Mouse (Mus musculus) midbrain, postnatal 0 days (tissue): ENCODE measurements at regions not wholly inside any gene's neighbourhood (a gene's known extent, or its start where the extent isn't known, plus 50 kb on each side); places are given as distances from the start of the nearest gene placed in this dataset.

Experiments
- ATAC-seq: fragments of 200-750 bp; cut with Nextera tagmentation; 2 replicates; pipeline ENCODE4 v1.8.0; 2017; ENCODE audit warnings: moderate number of reproducible peaks, mild to moderate bottlenecking, moderate TSS enrichment, moderate library complexity; ENCODE audit not compliant: low FRiP score
- DNase-seq: peaks from one replicate; pipeline ENCODE4 v3.0.0-alpha.2; 2015; ENCODE audit warnings: low spot score
- H3K27ac ChIP-seq: fragments of 300-500 bp; sonication (generic); 2 replicates; pipeline ENCODE4 v1.5.1; 2014; ENCODE audit warnings: low read depth, mild to moderate bottlenecking, low read length, mixed read lengths
- H3K27me3 ChIP-seq: fragments of 300-500 bp; sonication (generic); 2 replicates; pipeline ENCODE4 v1.6.1; 2014; ENCODE audit warnings: low read length, control low read depth, mixed read lengths; ENCODE audit not compliant: insufficient read depth
- H3K36me3 ChIP-seq: fragments of 300-500 bp; sonication (generic); 2 replicates; pipeline ENCODE4 v1.6.1; 2014; ENCODE audit warnings: low read length, control low read depth, mixed read lengths; ENCODE audit not compliant: insufficient read depth
- H3K4me1 ChIP-seq: fragments of 300-500 bp; sonication (generic); 2 replicates; pipeline ENCODE4 v1.6.1; 2014; ENCODE audit warnings: mild to moderate bottlenecking, control low read depth, antibody characterized with exemption, low read length, mixed read lengths; ENCODE audit not compliant: insufficient read depth
- H3K4me2 ChIP-seq: fragments of 300-500 bp; sonication (generic); 2 replicates; pipeline ENCODE4 v1.6.1; 2014; ENCODE audit warnings: low read depth, mild to moderate bottlenecking, low read length, mixed read lengths; ENCODE audit not compliant: poor library complexity, severe bottlenecking
- H3K4me3 ChIP-seq: fragments of 300-500 bp; sonication (generic); 2 replicates; pipeline ENCODE4 v1.5.1; 2014; ENCODE audit warnings: low read depth, mild to moderate bottlenecking, low read length, moderate library complexity
- H3K9ac ChIP-seq: fragments of 300-500 bp; sonication (generic); replicated peaks from 2 replicates; pipeline ENCODE4 v1.6.1; 2014; ENCODE audit warnings: mild to moderate bottlenecking, low read length, moderate library complexity, mixed read lengths; ENCODE audit not compliant: poor library complexity, severe bottlenecking
- H3K9me3 ChIP-seq: fragments of 300-500 bp; sonication (generic); 2 replicates; pipeline ENCODE4 v1.6.1; 2016; ENCODE audit warnings: low read length, control low read depth
- CTCF ChIP-seq: IDR thresholded peaks from 2 replicates; pipeline ENCODE4 v1.5.1; 2016; ENCODE audit warnings: antibody characterized with exemption, mild to moderate bottlenecking
- WGBS: fragments of 180-500 bp; shearing (Covaris S2); extraction: QIAGEN DNeasy Blood & Tissue Kit; methylation state at CpG from one replicate; pipeline ENCODE4 v1.1.7; 2014; 5-methylcytosine and 5-hydroxymethylcytosine counted together

DNA sequence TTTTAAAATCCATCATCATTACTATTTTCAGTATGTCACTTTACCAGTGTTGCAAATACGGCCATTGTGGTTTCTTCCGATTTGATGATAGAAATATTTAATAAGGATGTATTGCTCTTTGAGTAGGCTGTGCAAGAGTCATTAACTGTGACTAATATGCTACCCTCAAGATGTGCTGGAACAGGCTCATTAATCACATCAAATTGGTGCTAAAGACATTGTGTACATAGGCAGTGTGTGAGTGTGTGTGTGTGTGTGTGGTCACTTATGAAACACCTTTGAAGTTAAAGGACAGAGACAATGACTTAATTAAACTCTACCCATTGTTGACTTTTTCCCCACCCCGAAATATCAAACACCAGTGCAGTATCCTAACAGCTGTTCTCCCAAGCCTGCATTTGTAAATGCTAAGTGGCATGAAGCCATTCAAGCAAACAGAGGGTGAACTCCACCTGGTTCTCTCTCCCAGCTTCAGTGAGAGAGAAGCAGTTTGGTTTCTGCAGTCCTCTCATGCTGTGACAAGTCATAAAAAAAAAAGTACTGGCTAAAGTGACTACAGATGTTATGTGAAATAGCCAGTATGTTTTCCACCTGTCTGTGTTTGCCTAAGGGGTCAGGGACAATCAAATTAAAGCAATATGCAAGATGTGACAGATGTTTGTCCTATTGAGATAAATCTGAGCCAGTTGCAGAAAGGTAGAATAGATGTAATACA, 116.4 kb upstream of the Speer2 start:
- Histone ChIP-seq H3K9ac (no peak overlapping the region), H3K9me3 (no peaks in the 10 kb centered on the region), H3K27me3 (no peaks in the 10 kb centered on the region), H3K4me3 (no peak overlapping the region), H3K4me2 (no peak overlapping the region), H3K4me1 (no peaks in the 10 kb centered on the region), H3K36me3 (no peaks in the 10 kb centered on the region), H3K27ac (no peak overlapping the region)
- ATAC-seq (no peak), DNase-seq (no peak)
- WGBS, result 77% methylated on average over 3 of the region's 3 CpGs
- TF ChIP-seq CTCF, result no peak

GRCm38 (mm10) chr16:69984320-69984719, 120.8 kb upstream of the Speer2 start:
- H3K9me3 ChIP-seq, result no peaks in the 10 kb centered on the region
- H3K9ac ChIP-seq, result no peak overlapping the region
- no peaks in the 10 kb centered on the region for H3K36me3 ChIP-seq
- ATAC-seq, result no peak
- no peak overlapping the region for H3K4me3 ChIP-seq
- no peak for DNase-seq
- no peaks in the 10 kb centered on the region for H3K27me3 ChIP-seq
- no peak overlapping the region for H3K27ac ChIP-seq
- 64% methylated on average over 5 of the region's 5 CpGs for WGBS
- H3K4me1 ChIP-seq, result no peaks in the 10 kb centered on the region
- no peak for TF ChIP-seq CTCF
- no peak overlapping the region for H3K4me2 ChIP-seq

- DNase-seq, result no peak
- WGBS, result 69% methylated on average over 3 of the region's 3 CpGs
- Histone ChIP-seq H3K4me3 (no peak overlapping the region), H3K9me3 (no peaks in the 10 kb centered on the region), H3K36me3 (no peaks in the 10 kb centered on the region), H3K27me3 (no peaks in the 10 kb centered on the region), H3K4me2 (no peak overlapping the region), H3K4me1 (no peaks in the 10 kb centered on the region), H3K9ac (no peak overlapping the region), H3K27ac (no peak overlapping the region)
- no peak for TF ChIP-seq CTCF
- no peak for ATAC-seq
Observed at GRCm38 (mm10) chr16:69991907-69992470, 128.4 kb upstream of the Speer2 start.

GRCm38 (mm10) chr16:69992715-69993114, 129.2 kb upstream of the Speer2 start:
- H3K36me3 ChIP-seq, result no peaks in the 10 kb centered on the region
- H3K27ac ChIP-seq, result no peak overlapping the region
- TF ChIP-seq CTCF, result no peak
- H3K4me2 ChIP-seq, result no peak overlapping the region
- H3K9me3 ChIP-seq, result no peaks in the 10 kb centered on the region
- ATAC-seq (no peak), DNase-seq (no peak)
- H3K27me3 ChIP-seq, result no peaks in the 10 kb centered on the region
- no peak overlapping the region for H3K4me3 ChIP-seq
- H3K9ac ChIP-seq, result no peak overlapping the region
- H3K4me1 ChIP-seq, result no peaks in the 10 kb centered on the region
- WGBS, result 71% methylated on average over 4 of the region's 4 CpGs

GRCm38 (mm10) chr16:70006863-70007262, 143.3 kb upstream of the Speer2 start:
- 91% methylated on average over 2 of the region's 2 CpGs for WGBS

GRCm38 (mm10) chr16:70016980-70017379, 153.4 kb upstream of the Speer2 start:
- no peak overlapping the region for H3K4me2 ChIP-seq
- no peaks in the 10 kb centered on the region for H3K4me1 ChIP-seq
- no peak for ATAC-seq
- no peaks in the 10 kb centered on the region for H3K9me3 ChIP-seq
- H3K4me3 ChIP-seq, result no peak overlapping the region
- TF ChIP-seq CTCF, result no peak
- WGBS, result 79% methylated on average over 1 of the region's 1 CpGs
- H3K27ac ChIP-seq, result no peak overlapping the region
- no peaks in the 10 kb centered on the region for H3K27me3 ChIP-seq
- H3K9ac ChIP-seq, result no peak overlapping the region
- DNase-seq, result no peak
- H3K36me3 ChIP-seq, result no peaks in the 10 kb centered on the region

More at GRCm38 (mm10) chr16:70006863-70007262, 143.3 kb upstream of the Speer2 start:
- Histone ChIP-seq H3K4me2 (no peak overlapping the region), H3K27me3 (no peaks in the 10 kb centered on the region), H3K4me1 (no peaks in the 10 kb centered on the region), H3K9ac (no peak overlapping the region), H3K4me3 (no peak overlapping the region), H3K27ac (no peak overlapping the region), H3K9me3 (no peaks in the 10 kb centered on the region), H3K36me3 (no peaks in the 10 kb centered on the region)
- ATAC-seq, result no peak
- TF ChIP-seq CTCF, result no peak
- DNase-seq, result no peak
